Comparison of ENCODE assay signal across 12 mouse cellular contexts in genomic region chr7:73972157-73972556, GRCm38 (mm10). TPM values are rescaled to one million over a fixed set of nuclear protein-coding genes. Genes with fewer than 3 reads are reported as not detected.
A peak's percentile ranks its signal among the peaks of the same experiment; 100 is the strongest.
DNase-seq lines count a peak whose midpoint lies in the region; ATAC-seq and TF ChIP-seq lines count a peak whose summit lies in the region.
"Not testable (repeated sequence)": the region's sequence is repeated elsewhere in the genome, so short reads cannot be mapped to it uniquely, and the experiment has no call there.
"Had no signal": no experiment of that assay in that cellular context is flagged by ENCODE, and none has a peak within 500 bp of the region (broad histone marks: within the 10 kb centered on the region; RNA-seq: fewer than 3 reads in every experiment).

No protein-coding gene starts in this region.

- dilution Hi-C loops in CH12.LX (cut with MboI; ENCODE audit: extremely low pct_ligation_motif_present, extremely low pct_unique_long_range_greater_than_20kb, low sequenced_read_pairs), result not testable (repeated sequence)

- H3K9me3 ChIP-seq in CH12.LX (replicated peaks; ENCODE audit: low read length); intestine, embryonic 15.5 days; intestine, embryonic 16.5 days (ENCODE audit: control insufficient read depth, low read length): not testable (repeated sequence)

- in situ Hi-C loops in CH12.LX (cut with MboI; ENCODE audit: low pct_ligation_motif_present, low pct_unique_long_range_greater_than_20kb, low sequenced_read_pairs), result not testable (repeated sequence)

- TF ChIP-seq EP300 in CH12.LX (IDR thresholded peaks at IDR 0.05; ENCODE audit: low read length), result not testable (repeated sequence)

- not testable (repeated sequence) for DNase-seq in CH12.LX (ENCODE audit: extremely low read depth)

- 20% methylated on average over 5 of the region's 5 CpGs for WGBS in intestine, embryonic 15.5 days
- WGBS in intestine, embryonic 16.5 days, result 23% methylated on average over 5 of the region's 5 CpGs

- H3K27me3 ChIP-seq in CH12.LX (replicated peaks), result peaks cover 65% of the 10 kb centered on the region
- H3K27me3 ChIP-seq in intestine, embryonic 15.5 days (replicated peaks); intestine, embryonic 16.5 days (replicated peaks; ENCODE audit: control insufficient read depth, insufficient read depth, low read length): not testable (repeated sequence)

- not testable (repeated sequence) for H3K9ac ChIP-seq in CH12.LX (ENCODE audit: insufficient read depth, low read depth); intestine, embryonic 15.5 days; intestine, embryonic 16.5 days (ENCODE audit: low read depth, low read length)

- not testable (repeated sequence) for H3K4me3 ChIP-seq in CH12.LX (replicated peaks in 1 of 3; ENCODE audit: low read depth in 2 of 3, low read length in 2 of 3, poor library complexity in 1 of 3); intestine, embryonic 15.5 days (replicated peaks); intestine, embryonic 16.5 days (ENCODE audit: low read length)

- not testable (repeated sequence) for H3K27ac ChIP-seq in CH12.LX (ENCODE audit: insufficient read depth, low read depth); intestine, embryonic 15.5 days; intestine, embryonic 16.5 days (ENCODE audit: low read length)

- TF ChIP-seq POLR2A in CH12.LX (IDR thresholded peaks at IDR 0.05; ENCODE audit: low read depth, low read length), result not testable (repeated sequence)

- peak; percentile 99 for ATAC-seq in common myeloid progenitor, adult 5-6 weeks (replicated peaks; ENCODE audit: low read depth, poor library complexity, severe bottlenecking)
- peak; percentile 96 for ATAC-seq in granulocyte monocyte progenitor cell, adult 5-6 weeks (replicated peaks; ENCODE audit: poor library complexity, severe bottlenecking)
- peak; percentile 95 to 98 for ATAC-seq in hematopoietic stem cell, adult 5-6 weeks (replicated peaks in 1 of 2; ENCODE audit: insufficient read depth in 1 of 2, low FRiP score in 2 of 2, low TSS enrichment in 1 of 2, low read depth in 1 of 2, poor library complexity in 2 of 2, severe bottlenecking in 2 of 2)
- ATAC-seq in intestine, embryonic 15.5 days, result peak; percentile 55; the same call in 1 of the 2 replicates
- ATAC-seq in intestine, embryonic 16.5 days, result 0 out of 2 replicates have a peak, but pooled peaks have one; percentile 46
- ATAC-seq in megakaryocyte, adult 5-6 weeks (ENCODE audit: poor library complexity, severe bottlenecking), result peak; percentile 74
- ATAC-seq in megakaryocyte progenitor cell, adult 5-6 weeks (replicated peaks; ENCODE audit: poor library complexity), result peak; percentile 97

- not testable (repeated sequence) for H3K4me1 ChIP-seq in CH12.LX (ENCODE audit: control insufficient read depth in 1 of 2, insufficient read depth in 2 of 2); intestine, embryonic 15.5 days (replicated peaks); intestine, embryonic 16.5 days (ENCODE audit: control insufficient read depth, insufficient read depth, low read length)

- TF ChIP-seq RAD21 in CH12.LX (IDR thresholded peaks at IDR 0.05; ENCODE audit: low read depth, low read length), result not testable (repeated sequence)

- H3K4me2 ChIP-seq in CH12.LX (ENCODE audit: insufficient read depth, low read depth, poor library complexity, severe bottlenecking), result 0 out of 2 replicates have a peak overlapping the region, but pooled peaks have one; percentile 23
- H3K4me2 ChIP-seq in intestine, embryonic 15.5 days (replicated peaks); intestine, embryonic 16.5 days (ENCODE audit: low read depth, low read length): not testable (repeated sequence)

- not testable (repeated sequence) for H3K79me2 ChIP-seq in CH12.LX (replicated peaks; ENCODE audit: control insufficient read depth, extremely low read depth, insufficient read depth, poor library complexity, severe bottlenecking)

- not testable (repeated sequence) for TF ChIP-seq CTCF in CH12.LX (conservative IDR thresholded peaks at IDR 0.05 in 1 of 2, IDR thresholded peaks at IDR 0.05 in 1 of 2; ENCODE audit: low read depth in 2 of 2, low read length in 2 of 2)

- not testable (repeated sequence) for H3K36me3 ChIP-seq in CH12.LX (replicated peaks in 1 of 2; ENCODE audit: control insufficient read depth in 1 of 2, insufficient read depth in 1 of 2, low read length in 1 of 2); intestine, embryonic 15.5 days; intestine, embryonic 16.5 days (ENCODE audit: control insufficient read depth, insufficient read depth, low read length)

TF ChIP-seq in CH12.LX, 34 proteins besides CTCF, POLR2A, EP300 and RAD21:
- TF ChIP-seq ELF1 (IDR thresholded peaks at IDR 0.05; ENCODE audit: low read depth, low read length), result 0 out of 2 replicates have a peak, but pooled peaks have one; percentile 14

RNA-seq across cellular contexts. Expression of gene St8sia2, which starts 41.3 kb away (rescaled TPM):
- total RNA-seq in CH12.LX (2012; rRNA removed) (not detected in 2 replicates), CH12.LX (2014; rRNA removed) (not detected in 2 replicates)
- polyA plus RNA-seq in CH12.LX (2012; ENCODE audit: insufficient read length, low read depth), result 0.04 TPM in 1 of 2 replicates, not detected in the other
- total RNA-seq in common myeloid progenitor, adult 5-6 weeks (2017), result 0.46 and 0.63 TPM in 2 replicates
- total RNA-seq in granulocyte monocyte progenitor cell, adult 5-6 weeks (2014; fragmentation: Nextera tagmentation), result 1.7 TPM in 1 of 2 replicates, not detected in the other
- total RNA-seq in granulocyte monocyte progenitor cell, adult 5-6 weeks (2017), result not detected in 2 replicates
- total RNA-seq in hematopoietic stem cell, adult 5-6 weeks (2017), result 0.25 and 1.9 TPM in 2 replicates
- polyA plus RNA-seq in intestine, embryonic 15.5 days (2015; fragmentation: Nextera tagmentation; extraction: Ambion mirVana), result 4.3 and 4.4 TPM in 2 replicates
- polyA plus RNA-seq in intestine, embryonic 16.5 days (2015; fragmentation: Nextera tagmentation; extraction: Ambion mirVana), result 2.9 and 3.2 TPM in 2 replicates
- 0.07 TPM in 1 of 2 replicates, not detected in the other for total RNA-seq in megakaryocyte, adult 5-6 weeks (2015)
- not detected in 2 replicates for total RNA-seq in megakaryocyte, adult 5-6 weeks (2017)
- not detected in 2 replicates for total RNA-seq in megakaryocyte progenitor cell, adult 5-6 weeks (2015)
- 0.17 TPM in 1 of 2 replicates, not detected in the other for total RNA-seq in megakaryocyte progenitor cell, adult 5-6 weeks (2017)
- total RNA-seq: MEL had no signal
- polyA plus RNA-seq: activated CD4-positive, CD25-positive, alpha-beta regulatory T cell, adult 4 months; CD4-positive, CD25-positive, alpha-beta regulatory T cell, adult 4 months; G1E had no signal

Comparison
In these comparisons a context has a peak if more than half of its experiments do, and no peak if none do; other contexts are left out.
1. ATAC-seq: peak in every context shown above with its lines; median percentile 99 in common myeloid progenitor, adult 5-6 weeks; 97 in megakaryocyte progenitor cell, adult 5-6 weeks; 96 in hematopoietic stem cell, adult 5-6 weeks; 96 in granulocyte monocyte progenitor cell, adult 5-6 weeks; 74 in megakaryocyte, adult 5-6 weeks; 55 in intestine, embryonic 15.5 days; 46 in intestine, embryonic 16.5 days.